Mouse (Mus musculus): ENCODE results near the gene Zfp711. TPM values are rescaled to one million over a fixed set of nuclear protein-coding genes. Genes with fewer than 3 reads are reported as not detected.

Zfp711 gene
- 0.07 and 0.25 TPM in 2 replicates for total RNA-seq (2015)
- total RNA-seq (2017) = 0.12 and 2.1 TPM in 2 replicates

DNA sequence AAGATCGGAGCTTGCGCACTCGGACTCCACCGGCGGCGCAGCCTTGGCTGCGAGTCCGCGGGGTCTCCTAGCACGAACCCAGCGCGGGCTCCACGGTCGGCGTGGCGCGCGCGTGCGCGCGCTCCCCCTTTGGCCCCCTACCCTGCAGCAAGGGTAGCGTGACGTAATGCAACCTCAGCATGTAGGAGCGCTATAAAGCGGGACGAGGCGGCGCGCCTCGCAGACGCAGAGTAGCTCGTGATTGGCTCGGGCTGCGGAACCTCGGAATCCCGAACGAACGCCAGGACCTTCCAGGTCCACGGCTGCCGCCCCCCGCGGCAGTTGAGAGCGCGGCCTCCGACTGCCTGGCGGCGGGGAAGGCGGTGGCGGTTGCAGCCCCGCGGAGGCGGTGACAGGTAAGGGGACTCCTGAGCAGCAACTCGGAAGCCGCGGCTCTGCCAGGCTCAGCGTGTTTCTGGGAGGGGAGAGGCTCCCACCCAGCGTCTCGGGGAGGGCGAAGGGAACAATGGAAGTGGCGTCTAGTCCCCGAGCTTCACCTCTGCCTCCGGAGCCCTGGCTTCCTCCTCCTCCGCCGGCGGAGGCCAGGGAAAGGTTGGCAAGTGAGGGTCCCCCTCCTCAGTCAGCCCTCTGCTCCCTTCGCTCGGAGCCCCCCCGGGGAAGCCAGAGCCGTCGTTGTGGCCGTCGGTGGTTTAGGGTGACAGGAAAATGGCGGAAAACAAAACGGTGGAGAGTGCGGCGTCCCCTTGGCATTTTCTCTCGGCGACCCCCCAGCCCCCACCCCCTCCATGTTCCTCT lies at the start of gene Zfp711:
Zfp711 (plus strand) TSS at position 16 of the 795 bp plus-strand sequence.
- ATAC-seq (replicated peaks; ENCODE audit: poor library complexity) = peak; percentile 79

DNA sequence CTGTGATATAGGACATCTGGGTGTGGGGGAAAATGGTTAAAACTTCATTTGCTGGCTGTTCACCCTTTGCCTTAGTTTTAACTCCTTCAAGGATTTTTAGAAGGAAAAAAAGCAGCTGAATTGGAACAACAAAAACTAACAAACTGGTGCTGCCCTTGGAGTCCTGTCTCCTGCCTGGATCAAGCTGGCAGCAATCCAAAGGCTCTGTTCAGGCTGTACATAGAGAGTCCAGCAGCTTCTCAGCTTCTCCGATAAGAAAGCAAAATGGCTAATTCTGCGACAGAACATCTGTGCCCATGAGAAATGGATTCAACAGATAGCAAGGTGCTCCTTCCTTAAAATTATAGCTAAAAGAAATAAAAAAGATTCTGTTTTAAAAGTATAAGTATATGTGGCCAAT lies 32.6 kb upstream of the Zfp711 start:
- no peak for ATAC-seq (replicated peaks; ENCODE audit: poor library complexity)

DNA sequence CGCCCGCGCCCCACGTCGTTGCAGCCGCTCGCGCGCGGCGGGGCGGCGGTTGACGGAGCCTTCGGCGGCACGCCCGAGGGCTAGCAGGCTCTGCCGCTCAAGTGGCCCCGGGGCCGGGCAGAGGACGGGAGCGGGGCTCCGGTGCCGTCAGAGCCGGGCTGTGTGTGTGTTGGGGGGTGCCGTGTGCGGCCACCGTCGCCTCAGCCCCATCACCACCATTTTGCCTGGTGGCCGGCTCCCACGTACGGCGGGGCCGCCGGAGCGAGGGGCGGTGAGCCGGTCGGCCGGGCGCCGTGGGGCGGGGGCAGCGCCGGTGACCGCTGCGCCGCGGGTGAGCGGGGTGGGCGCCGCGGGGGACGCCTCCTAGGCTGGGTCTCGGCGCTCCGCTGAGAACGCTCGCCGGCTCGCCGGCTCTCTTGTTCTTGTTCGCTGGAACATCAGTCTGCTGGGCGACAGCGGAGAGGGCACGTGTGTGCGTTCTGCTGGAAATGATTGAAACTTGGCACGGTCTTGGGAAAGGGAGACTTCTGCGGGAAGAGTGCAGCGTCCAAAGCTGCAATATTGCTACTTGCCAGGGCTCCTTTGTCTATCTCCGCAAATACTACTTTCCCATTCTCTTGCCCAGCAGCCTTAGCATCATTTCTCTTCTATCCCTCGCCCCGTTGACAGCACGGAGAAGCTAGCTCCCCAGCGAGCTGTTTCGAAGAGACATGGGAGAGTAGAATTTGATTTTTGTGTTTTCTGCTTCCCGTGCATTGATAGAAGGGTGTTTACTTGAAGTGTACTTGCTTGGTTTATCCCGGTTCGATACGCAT lies 1.2 kb downstream of the Zfp711 start:
- peak; percentile 9; the same call in 1 of the 2 replicates for ATAC-seq (replicated peaks; ENCODE audit: poor library complexity)

GRCm38 (mm10) chrX:112675525-112675924 lies 75.2 kb downstream of the Zfp711 start:
- no peak for ATAC-seq (replicated peaks; ENCODE audit: poor library complexity)

- peak; percentile 84 for ATAC-seq (replicated peaks; ENCODE audit: poor library complexity)
These were observed 80.3 kb downstream of the Zfp711 start for GRCm38 (mm10) chrX:112680605-112681004.

Other genes starting within 250 kb of the Zfp711 start
- not detected in 2 replicates for gene Satl1, start 193.7 kb upstream of the Zfp711 start, total RNA-seq (2015)
- gene Satl1, start 193.7 kb upstream of the Zfp711 start, total RNA-seq (2017) = not detected in 2 replicates
- not detected in 2 replicates for gene 2010106E10Rik, start 105.3 kb upstream of the Zfp711 start, total RNA-seq (2015)
- gene 2010106E10Rik, start 105.3 kb upstream of the Zfp711 start, total RNA-seq (2017) = not detected in 2 replicates
- not detected in 2 replicates for gene Pof1b, start 98.1 kb downstream of the Zfp711 start, total RNA-seq (2015)
- not detected in 2 replicates for gene Pof1b, start 98.1 kb downstream of the Zfp711 start, total RNA-seq (2017)

Measured in megakaryocyte progenitor cell, adult 5-6 weeks (primary cell).